Mouse (Mus musculus): ENCODE results near the gene Pmfbp1.

Gene Pmfbp1

GRCm38 (mm10) chr8:109503566-109503965, 9.7 kb downstream of the Pmfbp1 start:
- no peak for DNase-seq (ENCODE audit: low read depth)

- no peak for DNase-seq (ENCODE audit: low read depth)
These were observed 11.7 kb downstream of the Pmfbp1 start for GRCm38 (mm10) chr8:109505560-109505959.

GRCm38 (mm10) chr8:109524008-109524407, 30.2 kb downstream of the Pmfbp1 start:
- no peak for DNase-seq (ENCODE audit: low read depth)

GRCm38 (mm10) chr8:109535140-109535990, 41.5 kb downstream of the Pmfbp1 start:
- peak; percentile 71 for DNase-seq (ENCODE audit: low read depth)

- peak; percentile 86 for DNase-seq (ENCODE audit: low read depth)
These were observed 42.9 kb downstream of the Pmfbp1 start for GRCm38 (mm10) chr8:109536703-109537102.

- DNase-seq (ENCODE audit: low read depth): no peak
These were observed 48.3 kb downstream of the Pmfbp1 start for GRCm38 (mm10) chr8:109542165-109542564.

GRCm38 (mm10) chr8:109542748-109543519, 49.1 kb downstream of the Pmfbp1 start:
- DNase-seq (ENCODE audit: low read depth): no peak

- no peak for DNase-seq (ENCODE audit: low read depth)
These were observed 50.2 kb downstream of the Pmfbp1 start for GRCm38 (mm10) chr8:109544049-109544448.

- peak; percentile 57 for DNase-seq (ENCODE audit: low read depth)
These were observed 57.8 kb downstream of the Pmfbp1 start for GRCm38 (mm10) chr8:109551663-109552062.

GRCm38 (mm10) chr8:109563881-109564280, 70.1 kb downstream of the Pmfbp1 start:
- DNase-seq (ENCODE audit: low read depth): no peak

GRCm38 (mm10) chr8:109564766-109565165, 70.9 kb downstream of the Pmfbp1 start:
- DNase-seq (ENCODE audit: low read depth): peak; percentile 4

- DNase-seq (ENCODE audit: low read depth): peak; percentile 100
These were observed 71.9 kb downstream of the Pmfbp1 start, which contains the start of the genes Dhx38 and Txnl4b for GRCm38 (mm10) chr8:109565498-109566333. Gene Dhx38, minus strand, starts transcription at chr8:109565861. Gene Txnl4b, plus strand, starts transcription at chr8:109565892.

- DNase-seq (ENCODE audit: low read depth): no peak
These were observed 77.3 kb downstream of the Pmfbp1 start for GRCm38 (mm10) chr8:109571139-109571538.

GRCm38 (mm10) chr8:109576311-109576710, 82.5 kb downstream of the Pmfbp1 start:
- no peak for DNase-seq (ENCODE audit: low read depth)

GRCm38 (mm10) chr8:109578900-109579301, 85.1 kb downstream of the Pmfbp1 start, which contains the start of gene Hp:
Gene Hp, minus strand, starts transcription at chr8:109579172.
- peak; percentile 54 for DNase-seq (ENCODE audit: low read depth)

- DNase-seq (ENCODE audit: low read depth): no peak
These were observed 90.5 kb downstream of the Pmfbp1 start for GRCm38 (mm10) chr8:109584293-109584692.

GRCm38 (mm10) chr8:109584830-109585229, 91.0 kb downstream of the Pmfbp1 start:
- DNase-seq (ENCODE audit: low read depth): no peak

- no peak for DNase-seq (ENCODE audit: low read depth)
These were observed 91.8 kb downstream of the Pmfbp1 start for GRCm38 (mm10) chr8:109585652-109586051.

GRCm38 (mm10) chr8:109586972-109587504, 93.2 kb downstream of the Pmfbp1 start:
- no peak for DNase-seq (ENCODE audit: low read depth)

- DNase-seq (ENCODE audit: low read depth): no peak
These were observed 97.1 kb downstream of the Pmfbp1 start for GRCm38 (mm10) chr8:109590901-109591300.

GRCm38 (mm10) chr8:109591367-109591766, 97.5 kb downstream of the Pmfbp1 start:
- DNase-seq (ENCODE audit: low read depth): no peak

- no peak for DNase-seq (ENCODE audit: low read depth)
These were observed 98.3 kb downstream of the Pmfbp1 start for GRCm38 (mm10) chr8:109592164-109592563.
